Mouse (Mus musculus) heart, postnatal 0 days (tissue): Measurements from ENCODE around the gene 1700113H08Rik. TPM values are rescaled to one million over a fixed set of nuclear protein-coding genes. Genes with fewer than 3 reads are reported as not detected.
A peak's percentile ranks its signal among the peaks of the same experiment; 100 is the strongest.

Experiments used
- ATAC-seq: fragments of 200-750 bp; cut with Nextera tagmentation; 2 replicates; pipeline ENCODE4 v1.8.0; 2017; ENCODE audit warnings: low read depth, moderate number of reproducible peaks, moderate library complexity; ENCODE audit not compliant: insufficient read depth
- DNase-seq: peaks from one replicate; pipeline ENCODE4 v3.0.0-alpha.2; 2016; ENCODE audit warnings: low spot score
- H3K27ac ChIP-seq: fragments of 300-500 bp; sonication (generic); 2 replicates; pipeline ENCODE4 v1.5.1; 2014; ENCODE audit warnings: low read depth, mild to moderate bottlenecking
- H3K27me3 ChIP-seq: fragments of 300-500 bp; sonication (generic); 2 replicates; pipeline ENCODE4 v1.6.1; 2014; ENCODE audit warnings: low read length, mixed read lengths; ENCODE audit not compliant: control insufficient read depth, insufficient read depth
- H3K36me3 ChIP-seq: fragments of 300-500 bp; sonication (generic); replicated peaks from 2 replicates; pipeline ENCODE4 v1.6.1; 2014; ENCODE audit warnings: low read length, mixed read lengths; ENCODE audit not compliant: control insufficient read depth, insufficient read depth
- H3K4me1 ChIP-seq: fragments of 300-500 bp; sonication (generic); 2 replicates; pipeline ENCODE4 v1.6.1; 2014; ENCODE audit warnings: antibody characterized with exemption; ENCODE audit not compliant: control insufficient read depth, insufficient read depth
- H3K4me2 ChIP-seq: fragments of 300-500 bp; sonication (generic); 2 replicates; pipeline ENCODE4 v1.6.1; 2014; ENCODE audit warnings: low read depth, mild to moderate bottlenecking, low read length, moderate library complexity
- H3K4me3 ChIP-seq: fragments of 300-500 bp; sonication (generic); 2 replicates; pipeline ENCODE4 v1.5.1; 2014; ENCODE audit warnings: low read depth, low read length
- H3K9ac ChIP-seq: fragments of 300-500 bp; sonication (generic); replicated peaks from 2 replicates; pipeline ENCODE4 v1.6.1; 2014; ENCODE audit warnings: low read depth, low read length, mixed read lengths
- H3K9me3 ChIP-seq: fragments of 300-500 bp; sonication (generic); replicated peaks from 2 replicates; pipeline ENCODE4 v1.6.1; 2016; ENCODE audit warnings: low read length; ENCODE audit not compliant: control insufficient read depth
- CTCF ChIP-seq: IDR thresholded peaks from 2 replicates; pipeline ENCODE4 v1.5.1; 2016; ENCODE audit warnings: antibody characterized with exemption, control low read depth, low read depth
- EP300 ChIP-seq: IDR thresholded peaks from 2 replicates; pipeline ENCODE4 v1.6.1; 2016; ENCODE audit warnings: antibody characterized with exemption, low read depth
- WGBS: fragments of 180-500 bp; shearing (Covaris S2); extraction: QIAGEN DNeasy Blood & Tissue Kit; methylation state at CpG from one replicate; pipeline ENCODE4 v1.1.7; 2014; 5-methylcytosine and 5-hydroxymethylcytosine counted together
- polyA plus RNA-seq: library from polyadenylated mRNA; unstranded; fragments of >200 nt; fragmentation: Nextera tagmentation; extraction: Ambion mirVana; gene quantifications from 2 replicates; pipeline ENCODE4 v1.2.1, GENCODE M21; 2015
- total RNA-seq: library from RNA; depleted of rRNA; stranded (reverse); fragments of >200 nt; gene quantifications from 2 replicates; pipeline ENCODE4 v1.2.3, GENCODE M21; 2014; ENCODE audit warnings: low replicate concordance; rRNA removed

The 1700113H08Rik gene
- not detected in 2 replicates for total RNA-seq
- polyA plus RNA-seq, result 0.26 and 0.49 TPM in 2 replicates

DNA sequence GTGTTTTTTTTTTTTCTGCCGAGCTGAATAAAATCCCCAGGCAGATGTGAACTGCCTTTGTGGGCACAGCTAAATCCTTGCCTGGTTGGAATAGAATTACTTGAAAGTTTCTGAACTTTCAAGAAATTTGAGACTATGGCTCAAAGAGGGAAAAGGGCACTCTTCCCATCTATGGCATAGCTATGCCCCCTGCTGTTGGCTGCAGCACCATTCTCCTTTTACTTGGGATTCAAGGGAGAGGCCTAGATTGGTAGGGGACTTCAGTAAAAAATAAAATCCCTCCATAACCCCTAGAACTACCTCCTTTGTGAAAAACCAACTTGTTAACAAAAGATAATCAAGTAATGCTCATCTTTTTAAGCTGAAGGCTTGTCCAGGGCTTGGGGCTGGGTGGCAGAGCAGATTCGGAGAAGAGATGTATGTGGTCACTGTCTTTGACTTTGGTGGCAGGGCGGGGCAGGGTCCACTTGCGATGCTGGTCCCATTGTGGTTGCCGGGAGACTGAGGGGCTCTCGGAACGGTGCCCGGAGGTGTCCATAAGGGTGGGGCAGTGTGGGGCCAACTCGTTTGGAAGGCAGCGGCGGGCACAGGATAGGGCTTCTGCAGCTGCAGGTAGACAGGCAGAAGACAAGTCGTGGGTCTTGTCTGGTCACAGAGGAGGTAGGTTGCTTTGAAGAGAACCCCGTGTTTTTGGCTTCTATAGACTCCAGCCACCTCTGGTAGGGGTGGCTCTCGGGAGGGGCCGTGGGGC lies at the start of gene 1700113H08Rik:
1700113H08Rik (plus strand) TSS at position 546 of the 751 bp plus-strand sequence.
- ATAC-seq (no peak), DNase-seq (no peak)
- Histone ChIP-seq H3K27ac (no peak within 1 kb of the TSS), H3K36me3 (no peaks in the 10 kb centered on the region), H3K27me3 (0 out of 2 replicates have a peak, but pooled peaks cover 9% of the 10 kb centered on the region), H3K9me3 (no peaks in the 10 kb centered on the region), H3K4me3 (peak within 1 kb of the TSS; percentile 36), H3K9ac (no peak within 1 kb of the TSS), H3K4me1 (peaks cover 5% of the 10 kb centered on the region; the same call in 1 of the 2 replicates), H3K4me2 (peak within 1 kb of the TSS; percentile 67)
- WGBS, result 10% methylated on average over 14 of the region's 15 CpGs
- no peak for TF ChIP-seq EP300
- peak; percentile 49 for TF ChIP-seq CTCF

DNA sequence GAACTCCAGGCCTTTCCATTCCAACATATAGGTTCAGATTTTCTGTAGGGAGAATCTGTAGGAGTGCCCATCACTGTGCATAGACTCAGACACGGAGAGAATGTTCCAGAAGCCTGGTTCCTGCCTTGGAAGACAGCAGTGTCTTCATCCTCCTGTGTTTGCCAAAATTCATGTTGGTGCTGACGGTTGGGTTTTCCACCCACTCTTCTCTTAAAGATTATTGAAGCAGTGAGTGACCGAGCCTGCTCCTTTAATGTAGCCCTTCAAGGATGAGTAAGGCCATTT lies 49.7 kb upstream of the 1700113H08Rik start:
- no peaks in the 10 kb centered on the region for H3K27me3 ChIP-seq
- 77% methylated on average over 3 of the region's 3 CpGs for WGBS

DNA sequence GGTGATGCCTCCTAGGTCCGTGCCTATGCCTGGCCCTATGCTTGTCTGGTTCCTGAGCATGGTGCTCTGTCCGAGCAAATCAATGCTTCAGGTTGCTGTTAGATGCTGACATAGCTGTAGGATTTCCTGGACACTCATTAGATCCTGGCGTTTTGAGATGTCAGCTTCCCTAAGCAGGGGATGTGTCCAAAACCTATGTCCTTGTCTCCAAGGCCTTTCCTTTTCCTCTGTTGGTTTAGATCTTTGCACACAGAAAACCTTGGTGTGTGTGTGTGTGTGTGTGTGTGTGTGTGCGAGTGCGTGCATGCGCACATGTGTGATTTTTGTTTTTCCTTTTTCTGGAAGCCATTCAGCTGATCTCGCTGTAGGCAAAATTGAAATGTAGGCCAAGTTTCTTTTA lies 45.8 kb upstream of the 1700113H08Rik start:
- TF ChIP-seq CTCF (no peak), EP300 (no peak)
- H3K9ac ChIP-seq, result no peak overlapping the region
- DNase-seq (no peak), ATAC-seq (no peak)
- H3K4me2 ChIP-seq, result no peak overlapping the region
- H3K9me3 ChIP-seq, result no peaks in the 10 kb centered on the region
- 78% methylated on average over 7 of the region's 7 CpGs for WGBS
- no peak overlapping the region for H3K27ac ChIP-seq
- H3K4me3 ChIP-seq, result no peak overlapping the region
- no peaks in the 10 kb centered on the region for H3K36me3 ChIP-seq
- H3K4me1 ChIP-seq, result 0 out of 2 replicates have a peak, but pooled peaks cover 5% of the 10 kb centered on the region
- H3K27me3 ChIP-seq, result no peaks in the 10 kb centered on the region

More for the DNA sequence above, 49.7 kb upstream of the 1700113H08Rik start:
- TF ChIP-seq CTCF, result no peak
- TF ChIP-seq EP300, result no peak
- DNase-seq, result no peak
- Histone ChIP-seq H3K36me3 (no peaks in the 10 kb centered on the region), H3K27ac (no peak overlapping the region), H3K9me3 (no peaks in the 10 kb centered on the region), H3K4me3 (no peak overlapping the region), H3K4me2 (no peak overlapping the region), H3K4me1 (no peaks in the 10 kb centered on the region), H3K9ac (no peak overlapping the region)
- ATAC-seq, result no peak

DNA sequence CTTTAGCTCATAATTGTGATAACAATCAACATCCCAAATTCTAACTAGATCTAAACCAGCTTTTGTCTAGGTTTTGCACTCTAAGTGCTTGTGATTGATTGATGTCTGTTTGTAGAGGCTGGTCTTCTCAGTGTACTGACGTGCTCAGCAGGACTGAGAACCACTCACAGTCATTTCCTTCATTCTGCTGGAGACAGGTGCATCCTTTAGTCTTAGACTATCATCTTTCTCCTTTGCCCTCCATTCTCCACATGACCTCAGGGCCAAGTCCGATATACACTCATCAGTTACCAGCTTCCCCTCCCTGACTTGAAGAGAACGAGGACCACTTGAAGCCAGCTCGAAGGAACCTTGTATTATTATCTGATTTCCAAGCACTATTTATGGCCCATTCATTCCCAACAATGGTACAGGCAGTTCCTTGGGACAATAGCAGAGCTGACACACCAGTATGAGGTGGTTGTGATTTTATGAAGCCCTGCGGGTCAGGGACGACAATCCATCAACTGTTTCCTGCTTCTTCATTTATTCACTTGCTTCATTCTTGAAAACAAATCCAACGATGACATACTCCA lies 43.4 kb upstream of the 1700113H08Rik start:
- no peak overlapping the region for H3K4me3 ChIP-seq
- WGBS, result 64% methylated on average over 7 of the region's 7 CpGs
- no peak overlapping the region for H3K4me2 ChIP-seq
- H3K4me1 ChIP-seq, result 0 out of 2 replicates have a peak, but pooled peaks cover 5% of the 10 kb centered on the region
- no peaks in the 10 kb centered on the region for H3K27me3 ChIP-seq
- no peaks in the 10 kb centered on the region for H3K9me3 ChIP-seq
- H3K27ac ChIP-seq, result no peak overlapping the region
- DNase-seq, result no peak
- TF ChIP-seq CTCF, result no peak
- no peak for TF ChIP-seq EP300
- H3K36me3 ChIP-seq, result no peaks in the 10 kb centered on the region
- no peak for ATAC-seq
- H3K9ac ChIP-seq, result no peak overlapping the region

DNA sequence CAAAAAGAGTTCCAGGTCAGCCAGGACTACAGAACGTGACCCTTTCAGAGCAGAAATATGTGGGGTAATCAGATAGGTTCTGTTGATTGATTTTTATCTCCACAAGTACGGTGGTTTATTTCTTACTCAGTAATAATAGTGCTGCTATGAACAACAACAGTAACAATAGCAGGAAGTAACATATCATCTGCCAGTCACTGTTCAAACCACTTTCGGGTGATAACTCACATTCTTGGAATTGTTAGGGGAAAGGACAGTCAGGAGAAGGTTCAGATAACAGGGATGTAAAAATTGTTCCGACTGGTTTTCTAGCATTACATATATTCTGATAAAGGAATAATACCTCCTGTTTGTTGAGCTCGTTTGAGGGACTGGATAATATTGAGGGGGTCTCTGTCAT lies 42.4 kb upstream of the 1700113H08Rik start:
- H3K4me2 ChIP-seq, result no peak overlapping the region
- DNase-seq, result no peak
- H3K9ac ChIP-seq, result no peak overlapping the region
- no peaks in the 10 kb centered on the region for H3K36me3 ChIP-seq
- 0 out of 2 replicates have a peak, but pooled peaks cover 5% of the 10 kb centered on the region for H3K4me1 ChIP-seq
- no peak overlapping the region for H3K4me3 ChIP-seq
- TF ChIP-seq EP300 (no peak), CTCF (no peak)
- no peak for ATAC-seq
- 15% methylated on average over 5 of the region's 5 CpGs for WGBS
- H3K9me3 ChIP-seq, result no peaks in the 10 kb centered on the region
- no peak overlapping the region for H3K27ac ChIP-seq
- no peaks in the 10 kb centered on the region for H3K27me3 ChIP-seq
